Mouse (Mus musculus) megakaryocyte, embryonic 14.5 days (primary cell): Measurements from ENCODE around the gene Dcp1b.

ENCODE experiments used
- FLI1 ChIP-seq: IDR thresholded peaks from 2 replicates; pipeline ENCODE4 v1.6.1; 2012; ENCODE audit warnings: low read length, inconsistent platforms, mixed read lengths
- GATA1 ChIP-seq: IDR thresholded peaks from 3 replicates; pipeline ENCODE4 v1.6.1; 2012; ENCODE audit warnings: mixed read lengths, low read length, inconsistent platforms, borderline replicate concordance

GRCm38 (mm10) chr6:119180188-119180587 lies 5.1 kb downstream of the Dcp1b start:
- TF ChIP-seq GATA1 (no peak), FLI1 (no peak)
